Comparison of ENCODE assay signal across 12 mouse cellular contexts in genomic region chr4:27727761-27728160, GRCm38 (mm10).
"Had no signal": no experiment of that assay in that cellular context is flagged by ENCODE, and none has a peak within 500 bp of the region (broad histone marks: within the 10 kb centered on the region; RNA-seq: fewer than 3 reads in every experiment).

No protein-coding gene starts in this region.

- DNase-seq: retina, postnatal 1 day; right cerebral cortex, adult 18-20 months; right cerebral cortex, postnatal 14 days; right cerebral cortex, postnatal 25 days; right cerebral cortex, postnatal 4 days; spleen, adult 18-20 months; thymus, adult 18-20 months; thymus, adult 2 months; thymus, postnatal 14 days; thymus, postnatal 25 days; thymus, postnatal 36 days; thymus, postnatal 4 days had no signal
